Mouse (Mus musculus): Measurements from ENCODE around the gene Tunar. TPM values are rescaled to one million over a fixed set of nuclear protein-coding genes. Genes with fewer than 3 reads are reported as not detected.

Tunar gene
- polyA plus RNA-seq, 1 experiment = 0.14 TPM

- H3K4me1 ChIP-seq (ENCODE audit: control insufficient read depth, insufficient read depth, low read length) = no peaks in the 10 kb centered on the region
- no peak overlapping the region for H3K4me3 ChIP-seq (ENCODE audit: control insufficient read depth, low read depth, low read length)
- TF ChIP-seq POLR2A (IDR thresholded peaks at IDR 0.05; ENCODE audit: control insufficient read depth, low read depth, low read length) (no peak), CTCF (IDR thresholded peaks at IDR 0.05; ENCODE audit: control insufficient read depth, insufficient read depth, insufficient replicate concordance, low read depth, low read length) (no peak)
- no peaks in the 10 kb centered on the region for H3K27me3 ChIP-seq (ENCODE audit: control insufficient read depth, insufficient read depth, low read length)
- H3K27ac ChIP-seq (ENCODE audit: control insufficient read depth, insufficient read depth, low read depth, low read length) = no peak overlapping the region
- no peaks in the 10 kb centered on the region for H3K36me3 ChIP-seq (ENCODE audit: control insufficient read depth, insufficient read depth, low read length)
Observed at GRCm38 (mm10) chr12:105398172-105398571, 64.5 kb downstream of the Tunar start.

GRCm38 (mm10) chr12:105403742-105404141, 70.1 kb downstream of the Tunar start:
- no peaks in the 10 kb centered on the region for H3K27me3 ChIP-seq (ENCODE audit: control insufficient read depth, insufficient read depth, low read length)
- H3K4me1 ChIP-seq (ENCODE audit: control insufficient read depth, insufficient read depth, low read length) = no peaks in the 10 kb centered on the region
- no peak for TF ChIP-seq CTCF (IDR thresholded peaks at IDR 0.05; ENCODE audit: control insufficient read depth, insufficient read depth, insufficient replicate concordance, low read depth, low read length)
- no peak for TF ChIP-seq POLR2A (IDR thresholded peaks at IDR 0.05; ENCODE audit: control insufficient read depth, low read depth, low read length)
- H3K36me3 ChIP-seq (ENCODE audit: control insufficient read depth, insufficient read depth, low read length) = no peaks in the 10 kb centered on the region
- no peak overlapping the region for H3K4me3 ChIP-seq (ENCODE audit: control insufficient read depth, low read depth, low read length)
- no peak overlapping the region for H3K27ac ChIP-seq (ENCODE audit: control insufficient read depth, insufficient read depth, low read depth, low read length)

- Histone ChIP-seq H3K4me3 (ENCODE audit: control insufficient read depth, low read depth, low read length) (no peak overlapping the region), H3K4me1 (ENCODE audit: control insufficient read depth, insufficient read depth, low read length) (no peaks in the 10 kb centered on the region), H3K27ac (ENCODE audit: control insufficient read depth, insufficient read depth, low read depth, low read length) (no peak overlapping the region), H3K27me3 (ENCODE audit: control insufficient read depth, insufficient read depth, low read length) (no peaks in the 10 kb centered on the region), H3K36me3 (ENCODE audit: control insufficient read depth, insufficient read depth, low read length) (no peaks in the 10 kb centered on the region)
- no peak for TF ChIP-seq POLR2A (IDR thresholded peaks at IDR 0.05; ENCODE audit: control insufficient read depth, low read depth, low read length)
- no peak for TF ChIP-seq CTCF (IDR thresholded peaks at IDR 0.05; ENCODE audit: control insufficient read depth, insufficient read depth, insufficient replicate concordance, low read depth, low read length)
Observed at GRCm38 (mm10) chr12:105406008-105406407, 72.3 kb downstream of the Tunar start.

GRCm38 (mm10) chr12:105413909-105414308, 80.2 kb downstream of the Tunar start:
- Histone ChIP-seq H3K27ac (ENCODE audit: control insufficient read depth, insufficient read depth, low read depth, low read length) (no peak overlapping the region), H3K4me3 (ENCODE audit: control insufficient read depth, low read depth, low read length) (no peak overlapping the region), H3K4me1 (ENCODE audit: control insufficient read depth, insufficient read depth, low read length) (no peaks in the 10 kb centered on the region), H3K27me3 (ENCODE audit: control insufficient read depth, insufficient read depth, low read length) (no peaks in the 10 kb centered on the region), H3K36me3 (ENCODE audit: control insufficient read depth, insufficient read depth, low read length) (no peaks in the 10 kb centered on the region)
- TF ChIP-seq CTCF (IDR thresholded peaks at IDR 0.05; ENCODE audit: control insufficient read depth, insufficient read depth, insufficient replicate concordance, low read depth, low read length) (no peak), POLR2A (IDR thresholded peaks at IDR 0.05; ENCODE audit: control insufficient read depth, low read depth, low read length) (no peak)

- Histone ChIP-seq H3K4me1 (ENCODE audit: control insufficient read depth, insufficient read depth, low read length) (no peaks in the 10 kb centered on the region), H3K36me3 (ENCODE audit: control insufficient read depth, insufficient read depth, low read length) (no peaks in the 10 kb centered on the region), H3K27me3 (ENCODE audit: control insufficient read depth, insufficient read depth, low read length) (no peaks in the 10 kb centered on the region)
Observed at GRCm38 (mm10) chr12:105420476-105420875, 86.8 kb downstream of the Tunar start.

GRCm38 (mm10) chr12:105426541-105426940, 92.9 kb downstream of the Tunar start:
- Histone ChIP-seq H3K36me3 (ENCODE audit: control insufficient read depth, insufficient read depth, low read length) (no peaks in the 10 kb centered on the region), H3K27me3 (ENCODE audit: control insufficient read depth, insufficient read depth, low read length) (no peaks in the 10 kb centered on the region), H3K27ac (ENCODE audit: control insufficient read depth, insufficient read depth, low read depth, low read length) (no peak overlapping the region), H3K4me1 (ENCODE audit: control insufficient read depth, insufficient read depth, low read length) (no peaks in the 10 kb centered on the region; the same call in 1 of the 2 replicates), H3K4me3 (ENCODE audit: control insufficient read depth, low read depth, low read length) (no peak overlapping the region)
- TF ChIP-seq POLR2A (IDR thresholded peaks at IDR 0.05; ENCODE audit: control insufficient read depth, low read depth, low read length) (no peak), CTCF (IDR thresholded peaks at IDR 0.05; ENCODE audit: control insufficient read depth, insufficient read depth, insufficient replicate concordance, low read depth, low read length) (no peak)

More at GRCm38 (mm10) chr12:105420476-105420875, 86.8 kb downstream of the Tunar start:
- Histone ChIP-seq H3K4me3 (ENCODE audit: control insufficient read depth, low read depth, low read length) (no peak overlapping the region), H3K27ac (ENCODE audit: control insufficient read depth, insufficient read depth, low read depth, low read length) (no peak overlapping the region)
- TF ChIP-seq CTCF (IDR thresholded peaks at IDR 0.05; ENCODE audit: control insufficient read depth, insufficient read depth, insufficient replicate concordance, low read depth, low read length) (no peak), POLR2A (IDR thresholded peaks at IDR 0.05; ENCODE audit: control insufficient read depth, low read depth, low read length) (no peak)

- no peak overlapping the region for H3K27ac ChIP-seq (ENCODE audit: control insufficient read depth, insufficient read depth, low read depth, low read length)
- no peak overlapping the region for H3K4me3 ChIP-seq (ENCODE audit: control insufficient read depth, low read depth, low read length)
- H3K4me1 ChIP-seq (ENCODE audit: control insufficient read depth, insufficient read depth, low read length) = no peaks in the 10 kb centered on the region; the same call in 1 of the 2 replicates
- no peaks in the 10 kb centered on the region for H3K27me3 ChIP-seq (ENCODE audit: control insufficient read depth, insufficient read depth, low read length)
- no peaks in the 10 kb centered on the region for H3K36me3 ChIP-seq (ENCODE audit: control insufficient read depth, insufficient read depth, low read length)
- peak; percentile 43; the same call in 1 of the 2 replicates for TF ChIP-seq CTCF (IDR thresholded peaks at IDR 0.05; ENCODE audit: control insufficient read depth, insufficient read depth, insufficient replicate concordance, low read depth, low read length)
- TF ChIP-seq POLR2A (IDR thresholded peaks at IDR 0.05; ENCODE audit: control insufficient read depth, low read depth, low read length) = no peak
Observed at GRCm38 (mm10) chr12:105427039-105427757, 93.5 kb downstream of the Tunar start.

All from testis, adult 2 months (tissue).